Mouse (Mus musculus) heart, adult 18-20 months (tissue): Measurements from ENCODE around the gene Dio3. TPM values are rescaled to one million over a fixed set of nuclear protein-coding genes. Genes with fewer than 3 reads are reported as not detected.

Experiments used
- DNase-seq, 2 experiments: peaks; one replicate each; pipeline ENCODE4 v3.0.0; 2021 to 2022; ENCODE audit warnings: mixed read lengths in 1 of 2
- long read RNA-seq, 2 experiments: library from polyadenylated mRNA; stranded (forward); transcript quantifications; one replicate each; pipeline ENCODE4 v2.0.0; 2021
- total RNA-seq, 2 experiments: library from RNA; stranded (reverse); gene quantifications; 2 replicates each; pipeline ENCODE4 v1.2.3; 2021

Gene Dio3
- not detected for total RNA-seq
- long read RNA-seq, experiment 1, result 0 reads
- long read RNA-seq, experiment 2, result 0 reads

GRCm38 (mm10) chr12:110278853-110279252 is at the start of gene Dio3:
Dio3 (plus strand) TSS chr12:110279068.
- DNase-seq, result peak; percentile 18 to 19

- DNase-seq, result no peak
Observed at GRCm38 (mm10) chr12:110230296-110230695, 48.6 kb upstream of the Dio3 start.

DNA sequence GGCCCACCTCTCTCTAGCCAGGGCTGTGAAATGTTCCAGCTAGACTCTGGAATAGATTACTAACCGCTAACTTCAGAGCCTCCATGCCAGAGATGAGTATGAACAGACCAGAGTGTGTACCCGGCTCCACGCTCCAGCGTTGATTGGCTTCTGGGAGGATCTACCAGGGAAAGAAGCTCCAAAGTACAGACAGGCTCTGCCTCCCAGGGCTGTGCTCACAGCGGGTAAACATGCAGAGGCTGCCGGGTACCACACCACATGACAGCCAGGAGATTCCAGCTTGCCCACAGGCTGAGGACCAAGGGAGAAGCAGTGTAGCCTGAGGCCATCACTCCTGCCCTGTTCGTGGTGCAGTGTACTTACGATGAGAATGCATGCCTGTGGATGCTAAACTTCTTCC is 48.1 kb upstream of the Dio3 start:
- DNase-seq, result no peak

- DNase-seq, result no peak
Observed at GRCm38 (mm10) chr12:110231709-110232600, 46.9 kb upstream of the Dio3 start.

DNA sequence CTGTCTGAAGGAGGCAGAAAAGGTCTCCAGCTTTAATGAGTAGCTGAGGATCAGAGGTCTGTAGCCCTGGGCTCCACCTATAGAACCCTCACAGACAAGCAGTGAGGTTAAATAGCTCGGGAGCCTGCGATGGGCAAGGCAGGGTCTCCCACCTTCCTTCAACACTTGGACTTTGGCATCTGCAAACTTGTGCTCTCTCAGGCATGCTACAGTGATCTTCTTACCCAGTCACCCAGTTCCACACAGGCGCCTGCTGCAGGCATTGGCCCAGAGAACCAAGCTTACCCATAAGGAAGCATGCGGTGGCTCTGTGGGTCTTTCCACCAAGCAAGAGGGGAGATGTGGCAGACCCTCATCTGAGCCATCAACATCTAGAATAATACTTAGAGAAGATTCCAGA is 43.0 kb upstream of the Dio3 start:
- DNase-seq, result no peak

DNA sequence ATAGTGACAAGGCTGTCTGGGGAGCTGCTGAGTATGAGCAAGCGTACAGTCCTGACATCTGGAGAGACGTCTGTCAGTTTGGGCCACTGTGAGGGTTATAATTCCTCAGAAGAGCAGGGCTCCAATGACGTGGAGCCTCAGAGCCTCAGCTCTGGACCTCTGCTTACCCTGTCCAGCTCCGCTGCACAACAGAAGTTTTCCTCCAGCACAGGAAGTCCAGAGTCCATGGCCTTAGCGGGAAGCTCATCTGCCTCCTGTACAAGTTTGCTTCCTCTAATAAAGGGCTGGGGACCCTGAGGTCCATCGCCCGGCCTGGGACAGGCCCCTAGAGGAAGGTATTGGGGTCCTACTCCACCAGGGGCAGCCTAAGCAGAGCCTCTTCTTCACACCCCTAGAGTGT is 41.8 kb upstream of the Dio3 start:
- no peak for DNase-seq

- peak in 1 of 2 experiments; percentile 35 for DNase-seq
Observed at GRCm38 (mm10) chr12:110239358-110239757, 39.5 kb upstream of the Dio3 start.

GRCm38 (mm10) chr12:110244581-110244980 is 34.3 kb upstream of the Dio3 start:
- peak; percentile 41 to 58 for DNase-seq

- no peak for DNase-seq
Observed at GRCm38 (mm10) chr12:110245461-110245860, 33.4 kb upstream of the Dio3 start.

DNA sequence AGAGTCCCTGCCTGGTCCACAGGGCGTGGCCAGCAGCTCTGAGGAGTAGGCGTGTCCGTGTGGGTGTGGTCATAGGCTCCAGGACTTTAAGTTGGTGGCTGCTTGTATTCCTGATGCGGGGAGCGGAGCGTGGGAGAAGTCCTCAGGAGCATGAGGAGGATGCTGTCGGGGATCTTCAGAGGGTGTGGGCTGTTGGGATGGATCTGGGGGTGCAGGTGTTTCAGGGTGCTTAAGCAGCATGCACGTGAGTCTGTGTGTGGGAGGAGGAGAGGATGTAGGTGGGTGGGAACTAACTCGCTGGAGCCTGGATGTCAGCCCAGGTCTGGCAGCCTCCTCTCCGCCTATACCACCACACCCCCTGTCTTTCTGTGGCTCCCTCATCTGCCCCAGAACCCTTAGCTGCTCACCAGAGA is 26.7 kb upstream of the Dio3 start:
- no peak for DNase-seq

- DNase-seq, result no peak
Observed at GRCm38 (mm10) chr12:110255731-110256130, 23.1 kb upstream of the Dio3 start.

GRCm38 (mm10) chr12:110256478-110257220 is 22.2 kb upstream of the Dio3 start:
- no peak for DNase-seq

- DNase-seq, result no peak
Observed at GRCm38 (mm10) chr12:110268226-110268625, 10.6 kb upstream of the Dio3 start.

- no peak for DNase-seq
Observed at GRCm38 (mm10) chr12:110269686-110270085, 9.2 kb upstream of the Dio3 start.

DNA sequence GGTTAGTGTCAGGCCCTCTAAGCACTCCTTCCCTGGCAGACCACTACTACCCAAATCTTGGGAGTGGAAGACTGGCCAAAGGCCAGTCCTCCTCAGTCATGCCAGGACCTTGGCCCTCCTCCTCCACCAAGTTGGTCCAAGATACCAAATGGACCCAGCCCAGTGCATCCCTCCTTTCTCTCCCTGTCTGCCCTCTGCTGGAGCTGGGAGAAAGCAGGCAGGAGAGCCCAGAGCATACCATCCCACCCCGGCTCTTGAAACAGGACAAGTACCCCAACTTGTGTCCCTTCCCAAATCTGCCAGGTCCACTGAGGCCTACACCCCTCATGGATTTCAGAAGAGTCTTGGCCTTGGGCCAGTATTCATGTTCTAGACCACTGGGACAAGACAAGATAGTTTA is 2.8 kb upstream of the Dio3 start:
- DNase-seq, result no peak

DNA sequence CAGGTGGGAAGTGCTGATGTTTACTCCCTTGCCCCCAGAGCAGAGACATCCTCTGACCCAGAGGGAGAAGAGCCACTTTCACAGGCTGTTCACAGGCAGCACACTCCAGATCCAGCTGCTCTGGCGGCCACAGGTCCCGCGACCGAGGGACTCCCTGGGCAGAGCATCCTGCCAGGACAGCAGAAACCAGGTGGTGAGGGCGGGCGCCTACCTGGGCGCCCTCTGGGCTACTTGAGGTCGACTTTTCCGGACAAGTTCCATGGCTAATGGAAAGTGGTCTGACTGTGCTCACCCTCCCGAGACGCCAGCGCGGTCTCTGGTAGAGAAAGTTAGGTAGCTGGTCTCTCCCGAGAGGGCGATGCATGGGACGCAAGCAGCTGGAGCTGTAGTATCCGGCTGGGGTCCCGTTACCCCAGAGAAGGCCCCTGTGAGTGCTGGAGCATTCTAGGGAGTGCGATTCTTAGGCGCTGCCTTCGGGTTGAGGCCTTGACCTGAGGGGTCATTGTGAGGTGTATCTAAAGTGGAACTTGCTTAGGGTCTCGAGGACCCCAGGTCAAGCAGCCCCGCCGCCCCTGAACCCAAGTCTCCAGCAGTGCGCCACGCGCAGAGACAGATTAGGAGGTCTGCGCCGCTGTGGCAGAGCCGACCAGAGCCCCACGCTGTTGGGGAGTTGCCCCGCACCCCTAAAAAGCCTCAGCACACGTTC is 1.5 kb upstream of the Dio3 start:
- no peak for DNase-seq

GRCm38 (mm10) chr12:110277965-110278307 is 932 bp upstream of the Dio3 start:
- peak; percentile 11 to 25 for DNase-seq

DNA sequence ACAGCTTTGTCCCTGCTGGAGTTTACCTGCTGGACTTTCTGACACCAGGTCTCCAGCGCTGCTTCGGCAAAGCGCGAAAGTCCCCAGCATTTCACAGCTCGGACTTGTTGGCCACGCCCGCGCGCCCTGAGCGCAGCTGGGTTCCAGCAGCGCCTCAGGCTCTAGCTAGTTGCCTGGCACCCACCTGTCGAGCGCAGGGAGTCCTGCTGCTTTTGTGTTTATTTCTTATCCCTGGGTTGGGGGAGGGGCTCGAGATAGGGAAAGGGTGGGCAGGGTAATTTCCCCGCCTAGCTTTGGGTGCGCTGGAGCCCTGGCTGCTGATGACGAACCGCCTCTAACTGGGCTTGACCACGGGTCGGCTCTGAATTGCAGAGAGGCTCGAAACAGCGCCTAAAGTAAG is 1.5 kb downstream of the Dio3 start:
- no peak for DNase-seq

DNA sequence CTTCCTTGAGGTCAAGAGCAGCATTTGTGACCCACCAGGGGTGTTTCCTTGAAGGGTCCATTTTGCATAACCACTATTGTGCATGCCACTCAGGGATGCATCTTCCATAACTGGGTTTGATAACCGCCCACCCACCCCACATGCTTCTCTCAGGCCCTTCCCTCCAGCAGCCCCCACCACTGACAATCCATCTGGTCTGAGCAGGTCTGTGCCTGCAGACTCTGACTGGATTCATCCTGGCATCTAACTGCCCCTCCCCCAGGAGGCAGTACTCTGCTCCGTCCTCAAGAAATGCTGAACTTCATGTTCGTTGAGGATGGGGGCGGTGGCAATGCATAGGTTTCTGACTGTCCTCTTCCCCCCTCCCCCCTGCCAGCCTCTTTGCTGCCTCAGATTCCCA is 4.9 kb downstream of the Dio3 start:
- no peak for DNase-seq

DNA sequence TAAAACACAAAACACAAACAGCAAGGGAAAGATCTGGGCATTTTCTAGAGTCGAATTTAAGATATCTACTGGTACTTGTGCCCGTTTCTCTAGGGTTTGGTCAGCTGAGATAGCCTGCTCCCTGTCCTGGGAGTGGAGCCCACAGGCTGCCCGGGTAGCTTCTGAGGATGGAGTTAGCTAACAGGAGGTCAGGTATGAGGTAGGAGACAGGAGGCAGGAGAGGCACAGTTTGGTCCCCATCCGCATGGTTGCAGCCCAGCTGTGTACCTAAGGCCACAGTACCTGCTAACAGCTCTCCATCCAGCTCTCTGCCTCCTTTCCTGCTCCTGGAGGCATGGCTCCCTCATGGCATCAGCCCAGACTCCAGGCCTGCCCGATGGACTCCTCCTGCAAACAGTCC is 13.9 kb downstream of the Dio3 start:
- DNase-seq, result no peak

DNA sequence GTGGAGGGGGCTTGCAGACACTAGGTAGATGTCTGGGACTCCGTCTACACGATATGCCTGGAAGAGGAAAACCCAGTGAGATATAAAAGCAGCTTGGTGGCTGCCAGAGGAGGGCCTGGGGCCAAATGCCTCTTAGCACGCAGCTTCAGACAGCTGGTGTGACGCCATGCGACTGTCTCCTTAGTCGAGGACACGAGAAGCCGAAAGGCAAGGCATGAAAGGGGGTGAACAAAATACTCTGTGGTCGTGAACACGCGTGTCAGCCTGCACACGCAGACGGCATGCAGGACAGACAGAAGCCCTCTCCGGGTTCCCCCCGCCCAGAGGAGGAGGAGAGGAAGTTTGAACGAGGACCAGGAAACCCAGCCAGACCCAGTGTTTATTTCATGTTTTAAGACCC is 16.0 kb downstream of the Dio3 start:
- DNase-seq, result no peak

- no peak for DNase-seq
Observed at GRCm38 (mm10) chr12:110298653-110299052, 19.8 kb downstream of the Dio3 start.

DNA sequence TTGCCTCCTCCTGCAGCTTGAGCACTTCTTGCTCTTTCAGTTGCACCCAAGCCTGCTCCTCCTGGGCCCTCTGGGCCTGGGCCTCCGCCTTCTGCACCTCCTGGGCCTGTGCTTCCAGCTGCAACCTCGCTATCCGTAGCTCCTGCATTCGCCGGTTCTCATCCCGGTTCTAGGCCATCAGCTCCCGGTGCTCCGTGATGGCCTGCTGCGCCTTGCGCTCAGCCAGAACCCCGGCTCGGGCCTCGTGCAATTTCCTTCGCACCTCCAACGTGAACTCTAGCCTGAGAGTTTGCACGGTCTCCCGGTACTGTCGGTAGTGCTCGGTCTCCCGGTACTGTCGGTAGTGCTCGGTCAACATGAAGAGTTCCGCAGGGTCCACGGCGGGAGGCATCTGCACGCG is 40.8 kb downstream of the Dio3 start:
- no peak for DNase-seq
